Mouse (Mus musculus) CH12.LX (cell line): Measurements from ENCODE around the gene Rae1.

Source experiments
- CTCF ChIP-seq, 2 experiments: IDR thresholded peaks in 1 of 2; conservative IDR thresholded peaks in 1 of 2; 2 replicates each; pipeline ENCODE4 v1.5.1; 2011 to 2012; ENCODE audit warnings: low read depth in 2 of 2, low read length in 2 of 2, improper control_type of control experiment in 1 of 2, inconsistent platforms in 1 of 2, mild to moderate bottlenecking in 1 of 2, moderate library complexity in 1 of 2
- POLR2A ChIP-seq: IDR thresholded peaks from 2 replicates; pipeline ENCODE4 v1.6.1; 2011; ENCODE audit warnings: low read depth, mild to moderate bottlenecking, improper control_type of control experiment, low read length
- USF1 ChIP-seq: IDR thresholded peaks from 2 replicates; pipeline ENCODE4 v1.6.1; 2014; ENCODE audit warnings: low read depth, mild to moderate bottlenecking, inconsistent platforms, low read length, improper control_type of control experiment

DNA sequence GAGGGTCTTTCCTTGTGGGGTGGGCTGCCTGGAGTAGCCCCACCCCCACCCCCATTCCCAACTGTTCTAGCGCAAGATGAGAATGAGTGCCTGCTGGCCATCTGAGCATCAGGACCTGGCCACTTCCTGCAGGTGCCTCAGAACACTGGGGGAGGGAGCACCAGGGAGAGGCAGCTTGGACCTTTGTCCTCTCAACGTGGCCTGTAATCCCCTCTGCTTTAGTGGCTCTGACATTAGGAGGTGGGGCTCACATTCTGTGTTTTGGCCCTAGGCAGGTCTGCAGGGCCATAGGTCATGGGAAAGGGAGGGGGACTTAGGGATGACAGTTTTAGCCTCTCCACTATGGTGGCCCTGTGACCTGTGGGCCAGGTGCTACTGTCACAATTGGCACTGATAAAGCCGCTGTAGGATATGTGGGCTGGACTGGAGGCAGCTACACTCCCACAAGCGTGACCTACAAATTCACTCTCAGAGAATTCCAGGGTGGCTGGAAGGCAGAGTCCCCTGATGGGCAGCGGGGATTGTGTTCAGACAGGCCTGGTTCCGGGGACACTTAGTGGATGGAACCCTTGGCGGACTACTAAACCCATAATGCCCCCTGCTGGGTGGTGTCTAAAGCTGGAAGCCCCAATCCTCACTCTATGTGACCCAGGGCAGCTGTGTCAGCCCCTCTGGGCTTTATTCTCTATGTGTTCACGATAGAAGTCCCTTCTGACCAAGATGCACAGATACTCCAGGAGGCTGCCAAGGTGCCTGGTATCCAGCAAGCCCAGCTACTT, 50.9 kb downstream of the Rae1 start:
- peak in 1 of 2 experiments; percentile 51; a peak in 2 of 4 replicates for TF ChIP-seq CTCF (conservative IDR thresholded peaks at IDR 0.05 in 1 of 2, IDR thresholded peaks at IDR 0.05 in 1 of 2; ENCODE audit: low read depth in 2 of 2, low read length in 2 of 2)
- TF ChIP-seq POLR2A: no peak
- TF ChIP-seq USF1: no peak
